Mouse (Mus musculus) megakaryocyte, embryonic 14.5 days (primary cell): ENCODE results near the gene Aoah.

Source experiments
- FLI1 ChIP-seq: IDR thresholded peaks from 2 replicates; pipeline ENCODE4 v1.6.1; 2012; ENCODE audit warnings: low read length, inconsistent platforms, mixed read lengths
- GATA1 ChIP-seq: IDR thresholded peaks from 3 replicates; pipeline ENCODE4 v1.6.1; 2012; ENCODE audit warnings: mixed read lengths, low read length, inconsistent platforms, borderline replicate concordance

- no peak for TF ChIP-seq GATA1
- no peak for TF ChIP-seq FLI1
Measured at GRCm38 (mm10) chr13:20800569-20800968, 6.7 kb downstream of the Aoah start.
